Mouse (Mus musculus): ENCODE data around the gene Otx2. TPM values are rescaled to one million over a fixed set of nuclear protein-coding genes. Genes with fewer than 3 reads are reported as not detected.
"Not testable (repeated sequence)": the region's sequence is repeated elsewhere in the genome, so short reads cannot be mapped to it uniquely, and the experiment has no call there.

Gene Otx2
- total RNA-seq, 1 experiment from 2014 or later = not detected

DNA sequence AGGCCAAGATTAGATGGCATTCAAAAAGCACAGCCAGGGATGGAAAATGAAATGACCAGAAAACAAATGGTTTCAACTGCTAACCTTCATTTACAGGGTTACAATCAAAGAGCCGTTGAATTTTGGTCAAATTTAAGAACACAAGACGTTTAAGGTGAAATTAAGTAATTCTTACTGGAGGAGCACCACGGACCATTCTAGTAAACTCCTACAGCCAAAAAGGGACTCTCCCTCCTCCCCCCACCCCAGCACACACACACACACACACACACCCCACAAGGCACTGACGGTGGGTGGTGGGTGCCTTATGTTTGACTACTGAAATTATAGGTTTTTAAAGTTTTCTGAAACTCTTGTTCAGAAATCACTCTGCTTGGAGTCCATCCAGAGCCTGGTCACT lies 16.9 kb downstream of the Otx2 start:
- ATAC-seq (replicated peaks; ENCODE audit: insufficient number of reproducible peaks, low FRiP score, low TSS enrichment, poor library complexity, severe bottlenecking) = no peak

DNA sequence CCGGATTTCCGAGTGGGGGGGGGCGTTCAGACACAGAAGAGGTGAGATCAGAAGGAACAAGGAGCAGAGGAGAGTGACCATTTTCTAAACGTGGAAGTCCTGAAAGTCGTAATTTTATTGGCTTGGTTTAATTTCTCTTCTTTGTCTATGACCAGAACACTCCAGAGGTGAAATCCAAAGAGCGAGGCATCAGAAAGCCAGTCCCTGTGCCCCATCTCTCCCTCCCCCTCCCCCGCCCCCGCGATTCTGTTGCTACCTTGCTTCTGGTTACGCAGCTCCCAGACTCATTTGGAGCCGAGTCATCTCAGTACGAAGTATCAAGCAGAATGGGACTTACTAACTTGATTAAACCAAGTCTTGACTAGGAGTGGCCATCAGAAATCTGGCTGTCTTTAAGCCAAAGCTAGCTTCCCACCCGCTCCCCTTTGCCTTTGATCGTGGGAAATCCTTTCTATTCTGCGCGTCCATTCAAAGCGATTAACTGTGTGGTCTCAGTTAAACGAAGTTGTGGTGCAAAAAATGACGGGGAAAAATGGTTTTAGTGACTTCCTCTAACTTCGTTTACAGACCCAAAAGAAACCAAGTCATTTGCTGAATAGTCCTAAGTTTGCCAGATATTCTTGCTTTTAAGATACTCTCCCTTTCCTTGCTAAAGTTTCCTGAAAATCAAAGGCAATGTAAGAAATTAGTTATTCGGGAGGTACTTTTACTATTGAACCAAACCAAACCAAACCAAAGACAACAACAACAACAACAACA lies 17.6 kb downstream of the Otx2 start:
- no peak for ATAC-seq (replicated peaks; ENCODE audit: insufficient number of reproducible peaks, low FRiP score, low TSS enrichment, poor library complexity, severe bottlenecking)

DNA sequence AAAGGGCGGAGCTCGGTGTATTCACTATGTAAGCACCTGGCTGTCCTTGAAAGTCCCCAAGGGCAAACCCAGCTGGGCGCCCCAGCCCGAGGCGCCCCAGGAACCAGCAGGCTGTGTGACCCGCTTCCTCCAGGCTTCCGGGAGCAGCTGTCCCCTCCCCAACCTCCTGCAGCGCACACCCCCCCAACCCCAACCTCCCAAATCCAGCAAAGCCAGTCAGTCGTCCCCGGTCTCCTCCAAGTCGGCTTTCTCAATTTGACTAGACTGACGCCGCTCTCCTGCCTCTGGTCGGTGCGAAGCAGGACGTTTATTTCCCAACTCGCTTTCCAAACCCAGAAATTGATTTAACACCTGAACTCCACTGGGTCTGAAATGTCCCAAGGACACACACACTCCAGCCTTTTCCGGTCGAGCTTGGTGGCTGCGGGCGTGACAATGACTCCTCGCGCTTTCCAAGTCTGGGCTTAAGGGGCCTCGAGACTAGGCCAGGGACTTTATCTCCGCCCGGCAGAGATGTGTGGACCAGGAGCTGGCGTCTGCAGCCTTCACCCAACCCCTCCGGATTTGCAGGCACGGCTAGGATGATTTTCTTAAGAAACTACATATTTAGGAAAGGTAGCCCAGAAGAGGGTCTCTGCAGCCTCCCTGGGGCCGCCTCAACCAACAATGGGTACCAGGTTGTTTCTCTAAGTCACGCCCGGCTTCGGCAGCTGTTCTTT lies 18.4 kb downstream of the Otx2 start:
- ATAC-seq (replicated peaks; ENCODE audit: insufficient number of reproducible peaks, low FRiP score, low TSS enrichment, poor library complexity, severe bottlenecking) = no peak

DNA sequence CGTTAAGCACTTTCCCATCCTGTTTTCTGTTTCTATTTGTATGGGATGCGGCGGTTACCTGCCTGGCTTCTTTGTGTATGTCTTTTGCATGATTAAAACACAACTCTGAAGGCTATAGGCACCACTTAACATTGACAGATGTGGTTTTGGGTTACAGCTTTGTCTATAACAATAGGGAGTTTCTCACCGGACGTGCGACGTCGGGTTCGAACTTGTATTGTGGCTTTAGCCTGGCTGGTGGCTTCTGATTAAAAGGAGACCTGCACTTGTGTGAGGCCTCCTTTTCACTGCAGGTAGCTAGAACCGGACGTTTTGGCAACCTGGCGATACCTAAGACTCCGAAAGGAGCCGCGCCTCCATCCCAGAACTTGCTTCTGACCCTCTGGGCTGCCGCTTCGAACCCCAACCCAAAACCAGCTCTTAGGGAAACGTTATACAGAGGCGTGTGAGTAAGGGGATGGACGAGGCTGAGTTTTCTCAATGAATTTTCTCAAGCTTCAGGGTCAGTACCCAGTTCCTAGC lies 19.0 kb downstream of the Otx2 start:
- ATAC-seq (replicated peaks; ENCODE audit: insufficient number of reproducible peaks, low FRiP score, low TSS enrichment, poor library complexity, severe bottlenecking) = no peak

DNA sequence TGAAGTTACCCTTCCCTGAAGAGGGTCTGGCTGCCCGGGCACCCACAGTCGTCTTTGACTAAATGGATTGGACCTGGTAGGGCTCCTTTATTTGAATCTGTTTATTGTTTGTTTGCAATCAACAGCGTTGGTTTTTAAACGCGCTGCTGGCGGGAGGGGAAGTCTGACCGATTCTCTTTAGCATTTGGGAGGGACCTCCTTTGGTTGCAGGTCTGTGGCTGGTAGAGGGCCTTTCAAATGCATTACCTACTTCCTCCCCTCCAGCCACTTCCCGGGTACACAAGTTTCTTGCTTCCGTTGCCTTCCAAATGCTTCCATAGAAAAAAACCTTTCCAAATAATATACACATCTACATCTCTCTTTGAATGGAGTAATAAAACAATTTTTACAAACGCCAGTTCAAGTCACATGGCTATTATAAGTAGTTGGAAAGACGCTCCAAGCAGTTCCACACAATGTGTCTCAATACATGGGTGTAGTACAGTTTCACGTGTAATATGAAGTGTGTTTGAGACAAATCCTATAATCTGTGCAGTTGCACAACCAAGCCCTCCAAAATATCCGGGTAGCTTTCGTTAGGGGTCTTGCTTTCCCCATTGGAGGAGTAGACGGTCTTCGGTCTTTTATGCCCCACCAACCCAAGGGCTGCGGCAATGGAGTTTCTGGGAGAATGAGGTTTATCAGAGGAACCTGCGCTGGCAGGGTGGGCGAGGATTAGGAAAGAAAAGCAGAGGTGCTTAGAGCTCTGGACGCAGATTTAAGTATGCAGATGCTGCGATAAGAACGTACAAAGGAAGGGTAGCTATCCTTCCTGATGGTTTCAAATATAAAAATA lies 19.7 kb downstream of the Otx2 start:
- no peak for ATAC-seq (replicated peaks; ENCODE audit: insufficient number of reproducible peaks, low FRiP score, low TSS enrichment, poor library complexity, severe bottlenecking)

DNA sequence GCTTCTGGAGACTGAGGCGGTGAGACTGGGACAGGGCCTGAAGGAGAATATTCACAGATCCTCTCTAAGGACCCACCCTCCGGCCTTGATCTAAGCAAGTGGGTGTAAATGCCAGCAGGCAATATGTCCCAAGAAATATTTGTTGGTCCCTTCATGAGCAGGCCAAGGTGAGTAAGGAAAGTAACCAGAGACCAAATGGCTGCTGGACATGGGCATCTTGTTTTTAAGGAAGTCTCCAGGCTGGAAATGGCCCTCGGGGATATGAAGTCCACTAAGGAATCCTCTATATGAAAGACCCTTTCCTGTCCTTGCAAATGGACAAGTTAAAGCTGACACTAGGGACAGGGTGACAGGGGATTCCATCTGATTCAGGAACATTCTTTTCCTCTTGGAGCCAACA lies 20.5 kb downstream of the Otx2 start:
- ATAC-seq (replicated peaks; ENCODE audit: insufficient number of reproducible peaks, low FRiP score, low TSS enrichment, poor library complexity, severe bottlenecking) = no peak

DNA sequence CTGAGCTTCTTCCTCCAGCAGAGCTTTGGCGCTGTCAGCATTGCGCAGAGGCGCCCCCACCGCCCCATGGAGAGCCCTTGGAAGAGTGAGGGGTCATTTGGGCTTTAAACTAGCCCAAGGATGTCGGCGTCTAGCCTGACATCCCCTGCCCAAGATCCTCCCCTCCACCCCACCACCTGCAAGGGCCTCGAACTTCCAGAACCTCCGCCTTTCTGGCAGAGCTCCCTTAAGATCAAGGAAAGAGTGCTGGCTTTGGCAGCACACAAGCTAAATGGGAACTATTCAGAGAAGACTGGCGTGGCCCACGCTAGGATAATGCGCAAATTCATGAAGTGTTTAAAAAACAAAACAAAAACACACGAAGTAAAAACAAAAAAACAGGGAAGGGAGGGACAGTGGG lies 21.4 kb downstream of the Otx2 start:
- ATAC-seq (replicated peaks; ENCODE audit: insufficient number of reproducible peaks, low FRiP score, low TSS enrichment, poor library complexity, severe bottlenecking) = no peak

DNA sequence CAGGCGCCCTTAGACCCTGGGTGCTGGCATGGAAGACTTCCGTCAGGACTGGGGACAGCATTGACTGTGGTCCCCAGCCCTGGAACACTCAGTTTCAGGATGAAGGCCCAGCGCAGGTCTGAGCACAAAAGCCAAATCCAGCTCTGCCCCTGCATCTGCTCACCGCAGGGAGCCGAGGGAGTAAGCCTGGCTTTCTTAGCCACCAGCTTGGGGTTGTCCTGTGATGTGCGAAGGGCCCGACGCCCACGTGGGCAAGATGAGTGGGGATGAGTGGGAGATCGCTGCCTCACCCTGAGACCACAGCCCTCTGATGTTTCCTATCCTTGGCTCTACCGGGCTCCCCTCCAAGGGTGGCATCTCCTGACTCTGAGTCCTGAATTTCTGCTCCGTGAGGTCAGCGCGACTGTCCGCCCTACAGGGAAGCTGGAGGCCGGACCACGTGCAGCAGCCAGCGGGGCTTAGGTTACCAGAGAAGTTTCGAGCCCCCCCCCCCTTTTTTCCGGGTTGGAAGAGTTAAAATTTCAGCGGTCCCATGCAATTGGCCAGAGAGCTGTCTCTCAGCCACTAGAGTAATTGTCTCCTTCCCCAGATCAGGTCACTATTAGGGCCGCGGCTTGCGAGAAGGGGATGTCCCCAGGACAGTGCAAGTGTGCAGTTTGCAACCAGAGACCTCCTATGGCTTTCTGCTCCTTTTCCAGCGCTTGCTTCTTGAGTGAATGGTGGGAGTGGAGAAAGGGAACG lies 22.0 kb downstream of the Otx2 start:
- no peak for ATAC-seq (replicated peaks; ENCODE audit: insufficient number of reproducible peaks, low FRiP score, low TSS enrichment, poor library complexity, severe bottlenecking)

DNA sequence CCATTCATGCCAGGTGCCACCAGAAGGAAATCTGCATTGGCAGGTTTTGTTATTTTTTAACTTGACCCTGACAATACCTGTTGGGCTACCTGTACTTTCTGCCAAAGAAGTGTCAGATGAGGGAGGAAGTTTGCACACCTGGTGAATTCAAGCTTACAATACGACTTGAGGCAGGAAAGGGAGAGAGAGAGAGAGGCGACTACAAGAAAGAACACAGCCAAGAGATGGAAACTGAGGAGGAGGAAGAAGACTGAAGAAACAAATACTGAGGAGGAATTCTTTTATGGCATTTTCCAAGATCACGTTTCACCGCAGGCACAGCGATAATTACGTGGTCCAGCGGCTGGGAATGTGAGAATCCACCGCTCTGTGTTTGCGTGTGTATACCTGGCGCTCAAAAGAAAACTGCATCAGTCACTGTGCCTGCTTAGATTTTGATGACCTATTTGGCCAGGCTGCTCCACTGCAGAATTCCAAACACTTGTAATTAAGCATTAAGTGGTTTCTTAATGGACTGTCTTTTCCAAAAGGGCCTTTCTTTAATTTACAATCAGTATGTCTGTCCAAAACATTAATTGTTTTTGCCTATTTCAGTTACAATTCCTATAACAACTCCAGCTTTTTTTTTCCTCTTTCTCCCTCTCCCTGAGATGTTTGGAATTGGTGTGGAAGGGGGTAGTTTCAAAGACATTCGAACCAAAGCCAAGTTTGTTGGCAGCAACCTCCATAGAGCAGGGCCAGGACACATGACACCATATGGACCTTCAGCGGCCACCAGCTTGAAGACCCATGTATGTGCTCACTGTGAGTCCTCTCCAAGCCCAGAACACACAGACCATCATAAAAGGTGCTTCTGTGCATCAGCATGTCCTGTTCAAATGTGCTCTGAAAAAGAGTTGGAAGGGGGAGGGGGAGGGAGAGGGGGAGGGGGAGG lies 31.9 kb downstream of the Otx2 start:
- no peak for ATAC-seq (replicated peaks; ENCODE audit: insufficient number of reproducible peaks, low FRiP score, low TSS enrichment, poor library complexity, severe bottlenecking)

DNA sequence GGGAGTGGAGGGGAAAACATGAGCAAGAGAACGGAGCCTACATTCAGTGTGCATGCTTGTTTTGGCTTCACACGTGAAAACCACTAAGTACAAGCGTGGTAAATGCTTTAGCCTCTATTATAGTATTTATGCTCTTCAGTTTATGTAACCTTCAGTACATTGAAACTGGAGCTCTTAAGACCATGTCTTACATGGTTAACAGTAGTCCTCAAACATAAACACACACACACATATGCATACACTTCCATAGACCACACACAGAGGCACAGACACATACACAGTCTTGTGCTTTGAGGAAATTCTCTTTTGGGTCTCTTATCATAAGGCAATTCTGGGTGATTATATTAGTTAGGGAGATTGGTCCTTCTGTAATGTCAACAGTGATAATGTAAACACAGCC lies 40.5 kb downstream of the Otx2 start:
- no peak for ATAC-seq (replicated peaks; ENCODE audit: insufficient number of reproducible peaks, low FRiP score, low TSS enrichment, poor library complexity, severe bottlenecking)

DNA sequence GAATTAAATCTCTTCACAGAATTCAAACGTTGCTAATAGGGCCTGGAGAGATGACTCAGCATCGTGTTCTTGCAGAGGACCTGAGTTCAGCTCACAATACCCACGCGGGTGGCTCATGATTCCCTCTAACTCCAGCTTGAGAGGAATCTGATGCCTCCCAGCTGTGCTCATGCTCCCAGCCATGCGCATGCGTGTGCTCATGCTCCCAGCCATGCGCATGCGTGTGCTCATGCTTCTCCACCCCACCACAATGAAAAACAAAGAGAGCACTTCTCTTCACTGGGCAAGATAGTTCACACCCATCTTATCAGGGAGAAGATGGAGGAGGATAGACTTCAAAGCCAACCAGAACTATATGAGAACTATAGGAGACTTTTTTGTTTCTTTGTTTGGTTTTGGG lies 41.3 kb downstream of the Otx2 start:
- no peak for ATAC-seq (replicated peaks; ENCODE audit: insufficient number of reproducible peaks, low FRiP score, low TSS enrichment, poor library complexity, severe bottlenecking)

DNA sequence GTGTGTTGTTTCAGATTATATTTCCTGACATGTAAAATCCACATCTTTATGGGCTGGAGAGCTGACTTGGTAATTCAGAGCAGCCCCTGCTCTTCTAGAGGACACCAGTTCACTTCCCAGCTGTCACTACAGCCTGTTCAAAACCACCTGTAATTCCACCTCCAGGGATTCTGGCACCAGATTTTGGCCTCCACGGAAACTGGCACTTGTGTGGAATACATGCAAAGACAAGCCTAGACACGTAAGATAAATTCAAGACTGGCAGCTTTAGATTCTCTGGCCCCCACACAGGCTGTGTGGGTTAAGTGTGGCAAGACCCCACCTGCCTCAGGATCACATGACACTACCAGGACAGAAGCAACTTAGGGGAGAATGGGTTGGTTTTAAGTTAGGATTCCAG lies 42.1 kb downstream of the Otx2 start:
- no peak for ATAC-seq (replicated peaks; ENCODE audit: insufficient number of reproducible peaks, low FRiP score, low TSS enrichment, poor library complexity, severe bottlenecking)

DNA sequence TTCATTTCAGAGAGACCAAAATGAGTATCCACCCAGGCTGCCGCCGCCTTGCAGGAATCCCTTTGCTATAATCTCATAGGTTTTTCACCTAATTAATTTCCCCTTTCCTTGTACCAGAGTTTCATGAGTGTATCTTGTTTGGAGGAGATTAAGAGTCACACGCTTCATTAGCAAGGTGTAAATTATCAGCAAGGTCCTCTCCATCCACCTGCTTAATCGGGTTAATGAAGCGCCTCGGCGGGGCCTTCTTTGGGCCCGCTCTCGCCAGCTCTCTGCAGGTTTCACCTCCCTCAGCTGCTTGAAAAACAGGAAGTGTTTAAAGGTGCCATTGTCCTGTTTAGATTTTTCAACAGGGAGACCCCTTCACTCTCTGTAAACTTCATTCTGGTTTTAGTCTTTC lies 44.2 kb downstream of the Otx2 start:
- ATAC-seq (replicated peaks; ENCODE audit: insufficient number of reproducible peaks, low FRiP score, low TSS enrichment, poor library complexity, severe bottlenecking) = no peak

DNA sequence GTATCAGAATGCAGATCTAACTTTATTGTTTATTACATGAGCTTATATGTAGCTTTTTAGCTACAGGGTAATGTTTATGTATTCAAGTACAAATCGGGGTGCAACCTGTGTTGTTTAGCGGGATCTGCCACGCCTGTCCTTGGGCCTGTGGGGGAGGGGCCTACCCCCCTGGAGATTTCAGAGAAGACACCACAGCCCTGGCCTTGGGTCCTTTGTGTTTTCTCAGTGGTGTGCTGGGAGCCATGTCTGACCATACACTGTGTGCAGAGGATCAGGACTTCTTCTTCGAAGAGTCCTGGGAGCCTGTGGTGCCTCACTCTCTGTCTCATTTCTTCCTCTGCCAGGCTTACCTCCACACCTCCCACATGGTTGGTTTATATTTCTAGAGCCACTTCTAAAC lies 47.3 kb downstream of the Otx2 start:
- ATAC-seq (replicated peaks; ENCODE audit: insufficient number of reproducible peaks, low FRiP score, low TSS enrichment, poor library complexity, severe bottlenecking) = no peak

DNA sequence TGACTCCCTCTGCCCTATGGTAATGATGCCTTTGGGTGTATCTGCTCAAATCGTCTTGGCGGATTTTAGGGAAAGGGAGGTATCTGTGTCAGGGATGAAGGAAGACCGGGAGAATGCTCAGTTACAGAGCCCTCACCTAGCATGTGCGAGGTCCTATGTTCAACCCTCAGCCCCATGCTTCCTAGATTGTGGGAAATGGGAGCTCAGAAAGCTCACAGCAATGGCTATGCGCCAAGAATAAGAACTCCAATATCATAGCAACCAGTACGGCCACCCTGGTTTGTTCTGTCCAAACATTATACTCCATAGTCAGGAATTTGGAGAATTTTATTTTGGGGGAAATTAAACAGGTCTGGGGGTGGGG lies 48.3 kb downstream of the Otx2 start:
- no peak for ATAC-seq (replicated peaks; ENCODE audit: insufficient number of reproducible peaks, low FRiP score, low TSS enrichment, poor library complexity, severe bottlenecking)

DNA sequence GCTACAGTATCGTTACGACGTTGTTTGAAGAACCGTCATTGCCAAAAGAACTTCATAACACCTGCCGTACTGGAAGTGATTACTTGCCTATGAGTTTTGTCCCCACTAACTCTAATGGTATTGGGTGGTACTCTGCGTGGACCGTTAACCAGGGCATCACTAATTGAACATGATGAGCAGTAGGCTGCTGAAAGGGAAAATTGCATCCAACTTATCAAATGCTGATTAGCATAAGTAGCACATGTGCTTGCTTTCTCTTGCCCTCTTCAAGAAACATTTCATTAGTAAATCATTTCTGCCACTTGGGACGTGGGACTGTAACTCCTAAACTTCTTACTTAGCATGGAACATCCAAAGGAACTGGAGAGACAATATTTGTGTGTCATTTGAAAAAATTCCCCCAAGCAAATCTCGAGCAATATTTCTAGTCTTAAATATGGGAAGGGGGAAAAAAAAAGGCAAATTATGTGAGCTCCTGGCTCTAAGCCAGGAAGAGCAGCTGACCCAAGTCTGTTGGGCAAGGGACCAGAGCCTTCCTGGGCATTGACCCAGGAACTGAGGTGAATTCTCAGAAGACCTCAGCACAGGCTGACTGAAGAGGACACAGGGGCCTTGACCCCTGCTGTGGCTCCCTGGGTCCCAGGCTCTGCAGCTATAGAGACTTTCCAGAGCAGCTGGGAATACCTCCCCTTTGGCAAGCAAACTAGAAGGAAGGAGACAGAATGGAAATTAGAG lies 48.9 kb downstream of the Otx2 start:
- no peak for ATAC-seq (replicated peaks; ENCODE audit: insufficient number of reproducible peaks, low FRiP score, low TSS enrichment, poor library complexity, severe bottlenecking)

DNA sequence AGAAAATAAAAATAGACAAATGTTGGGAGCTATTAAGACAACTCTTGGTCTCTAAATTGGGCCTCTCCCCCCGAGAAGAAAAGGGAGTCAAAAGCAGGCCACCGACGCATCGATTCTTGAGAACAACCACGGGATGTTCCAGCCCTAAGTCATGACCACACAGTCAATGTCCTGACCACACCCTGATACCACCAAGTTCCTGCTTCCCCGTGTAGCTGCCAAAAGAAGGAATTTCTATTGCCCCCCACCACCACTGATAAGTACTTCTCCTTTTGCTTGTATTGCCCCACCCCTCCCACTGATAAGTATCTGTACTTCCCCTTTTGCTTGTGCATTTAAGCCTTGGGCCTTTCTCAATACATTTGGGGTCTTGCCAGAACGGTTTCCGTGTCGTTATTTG lies 50.9 kb downstream of the Otx2 start:
- ATAC-seq (replicated peaks; ENCODE audit: insufficient number of reproducible peaks, low FRiP score, low TSS enrichment, poor library complexity, severe bottlenecking) = not testable (repeated sequence)

Measured in monocyte, adult 5-6 weeks (primary cell).